Mouse (Mus musculus): ENCODE measurements around the gene Fmo3. TPM values are rescaled to one million over a fixed set of nuclear protein-coding genes. Genes with fewer than 3 reads are reported as not detected.

Gene Fmo3
- total RNA-seq (2018; cell fraction: chromatin; rRNA removed) = not detected
- not detected for total RNA-seq (2018; cell fraction: cytosol; rRNA removed)
- total RNA-seq (2018; cell fraction: nucleus; rRNA removed) = not detected
- not detected in 3 replicates for polyA plus RNA-seq (2018)

- H3K79me2 ChIP-seq (ENCODE audit: inconsistent target) = no peaks in the 10 kb centered on the region
- 67% methylated on average over 1 of the region's 1 CpGs for WGBS (ENCODE audit: missing documents)
- H3K27ac ChIP-seq = no peak within 1 kb of the TSS
- H3K4me3 ChIP-seq (ENCODE audit: inconsistent target) = no peak within 1 kb of the TSS
- H3K36me3 ChIP-seq (ENCODE audit: inconsistent target) = no peaks in the 10 kb centered on the region
These were observed at the start of gene Fmo3 for GRCm38 (mm10) chr1:162984428-162984827. Gene Fmo3, minus strand, starts transcription at chr1:162984528.

- H3K4me3 ChIP-seq (ENCODE audit: inconsistent target) = no peak overlapping the region
- no peaks in the 10 kb centered on the region for H3K79me2 ChIP-seq (ENCODE audit: inconsistent target)
- H3K27ac ChIP-seq = no peak overlapping the region
- no peaks in the 10 kb centered on the region for H3K36me3 ChIP-seq (ENCODE audit: inconsistent target)
These were observed 38.7 kb upstream of the Fmo3 start for GRCm38 (mm10) chr1:163023075-163023474.

GRCm38 (mm10) chr1:163009220-163009619, 24.9 kb upstream of the Fmo3 start:
- Histone ChIP-seq H3K36me3 (ENCODE audit: inconsistent target) (no peaks in the 10 kb centered on the region), H3K4me3 (ENCODE audit: inconsistent target) (no peak overlapping the region), H3K27ac (no peak overlapping the region), H3K79me2 (ENCODE audit: inconsistent target) (no peaks in the 10 kb centered on the region)
- WGBS (ENCODE audit: missing documents) = 77% methylated on average over 3 of the region's 3 CpGs

- Histone ChIP-seq H3K4me3 (ENCODE audit: inconsistent target) (no peak overlapping the region), H3K27ac (no peak overlapping the region), H3K36me3 (ENCODE audit: inconsistent target) (no peaks in the 10 kb centered on the region), H3K79me2 (ENCODE audit: inconsistent target) (no peaks in the 10 kb centered on the region)
- WGBS (ENCODE audit: missing documents) = 93% methylated on average over 2 of the region's 2 CpGs
These were observed 19.2 kb upstream of the Fmo3 start for GRCm38 (mm10) chr1:163003496-163003895.

GRCm38 (mm10) chr1:163001271-163001829, 17.0 kb upstream of the Fmo3 start:
- H3K27ac ChIP-seq = no peak overlapping the region
- WGBS (ENCODE audit: missing documents) = 81% methylated on average over 4 of the region's 4 CpGs
- H3K36me3 ChIP-seq (ENCODE audit: inconsistent target) = no peaks in the 10 kb centered on the region
- no peak overlapping the region for H3K4me3 ChIP-seq (ENCODE audit: inconsistent target)
- H3K79me2 ChIP-seq (ENCODE audit: inconsistent target) = no peaks in the 10 kb centered on the region

- 93% methylated on average over 3 of the region's 3 CpGs for WGBS (ENCODE audit: missing documents)
These were observed 3.2 kb upstream of the Fmo3 start for GRCm38 (mm10) chr1:162987546-162987945.

GRCm38 (mm10) chr1:162986777-162987176, 2.4 kb upstream of the Fmo3 start:
- no peak overlapping the region for H3K4me3 ChIP-seq (ENCODE audit: inconsistent target)
- H3K79me2 ChIP-seq (ENCODE audit: inconsistent target) = no peaks in the 10 kb centered on the region
- no peaks in the 10 kb centered on the region for H3K36me3 ChIP-seq (ENCODE audit: inconsistent target)
- 80% methylated on average over 1 of the region's 1 CpGs for WGBS (ENCODE audit: missing documents)
- H3K27ac ChIP-seq = no peak overlapping the region

More at GRCm38 (mm10) chr1:162987546-162987945, 3.2 kb upstream of the Fmo3 start:
- Histone ChIP-seq H3K36me3 (ENCODE audit: inconsistent target) (no peaks in the 10 kb centered on the region), H3K79me2 (ENCODE audit: inconsistent target) (no peaks in the 10 kb centered on the region), H3K27ac (no peak overlapping the region), H3K4me3 (ENCODE audit: inconsistent target) (no peak overlapping the region)

- no peaks in the 10 kb centered on the region for H3K79me2 ChIP-seq (ENCODE audit: inconsistent target)
- H3K27ac ChIP-seq = no peak overlapping the region
- no peak overlapping the region for H3K4me3 ChIP-seq (ENCODE audit: inconsistent target)
- H3K36me3 ChIP-seq (ENCODE audit: inconsistent target) = no peaks in the 10 kb centered on the region
- 83% methylated on average over 2 of the region's 2 CpGs for WGBS (ENCODE audit: missing documents)
These were observed 1.9 kb upstream of the Fmo3 start for GRCm38 (mm10) chr1:162986121-162986748.

- WGBS (ENCODE audit: missing documents) = 73% methylated on average over 2 of the region's 2 CpGs
- Histone ChIP-seq H3K79me2 (ENCODE audit: inconsistent target) (no peaks in the 10 kb centered on the region), H3K27ac (no peak overlapping the region), H3K4me3 (ENCODE audit: inconsistent target) (no peak overlapping the region), H3K36me3 (ENCODE audit: inconsistent target) (no peaks in the 10 kb centered on the region)
These were observed 20.8 kb downstream of the Fmo3 start for GRCm38 (mm10) chr1:162963556-162963955.

GRCm38 (mm10) chr1:162957422-162957821, 26.9 kb downstream of the Fmo3 start:
- WGBS (ENCODE audit: missing documents) = 100% methylated on average over 1 of the region's 1 CpGs

GRCm38 (mm10) chr1:162953079-162953478, 31.2 kb downstream of the Fmo3 start:
- Histone ChIP-seq H3K27ac (no peak overlapping the region), H3K36me3 (ENCODE audit: inconsistent target) (no peaks in the 10 kb centered on the region), H3K4me3 (ENCODE audit: inconsistent target) (no peak overlapping the region), H3K79me2 (ENCODE audit: inconsistent target) (no peaks in the 10 kb centered on the region)
- WGBS (ENCODE audit: missing documents) = 50% methylated on average over 2 of the region's 2 CpGs

More at GRCm38 (mm10) chr1:162957422-162957821, 26.9 kb downstream of the Fmo3 start:
- Histone ChIP-seq H3K4me3 (ENCODE audit: inconsistent target) (no peak overlapping the region), H3K27ac (no peak overlapping the region), H3K36me3 (ENCODE audit: inconsistent target) (no peaks in the 10 kb centered on the region), H3K79me2 (ENCODE audit: inconsistent target) (no peaks in the 10 kb centered on the region)

GRCm38 (mm10) chr1:162949763-162950162, 34.6 kb downstream of the Fmo3 start:
- Histone ChIP-seq H3K4me3 (ENCODE audit: inconsistent target) (no peak overlapping the region), H3K36me3 (ENCODE audit: inconsistent target) (no peaks in the 10 kb centered on the region), H3K79me2 (ENCODE audit: inconsistent target) (no peaks in the 10 kb centered on the region), H3K27ac (no peak overlapping the region)
- 87% methylated on average over 1 of the region's 1 CpGs for WGBS (ENCODE audit: missing documents)

- Histone ChIP-seq H3K27ac (no peak overlapping the region), H3K79me2 (ENCODE audit: inconsistent target) (no peaks in the 10 kb centered on the region), H3K4me3 (ENCODE audit: inconsistent target) (no peak overlapping the region), H3K36me3 (ENCODE audit: inconsistent target) (no peaks in the 10 kb centered on the region)
- 97% methylated on average over 6 of the region's 6 CpGs for WGBS (ENCODE audit: missing documents)
These were observed 36.4 kb downstream of the Fmo3 start for GRCm38 (mm10) chr1:162947934-162948333.

- H3K4me3 ChIP-seq (ENCODE audit: inconsistent target) = no peak overlapping the region
- H3K27ac ChIP-seq = no peak overlapping the region
- H3K36me3 ChIP-seq (ENCODE audit: inconsistent target) = no peaks in the 10 kb centered on the region
- no peaks in the 10 kb centered on the region for H3K79me2 ChIP-seq (ENCODE audit: inconsistent target)
- WGBS (ENCODE audit: missing documents) = 86% methylated on average over 4 of the region's 4 CpGs
These were observed 37.3 kb downstream of the Fmo3 start for GRCm38 (mm10) chr1:162946837-162947558.

- Histone ChIP-seq H3K27ac (no peak overlapping the region), H3K4me3 (ENCODE audit: inconsistent target) (no peak overlapping the region), H3K36me3 (ENCODE audit: inconsistent target) (no peaks in the 10 kb centered on the region), H3K79me2 (ENCODE audit: inconsistent target) (no peaks in the 10 kb centered on the region)
- WGBS (ENCODE audit: missing documents) = 26% methylated on average over 6 of the region's 6 CpGs
These were observed 40.6 kb downstream of the Fmo3 start for GRCm38 (mm10) chr1:162943700-162944099.
